Mouse (Mus musculus) neural tube, embryonic 14.5 days (tissue): ENCODE measurements around the gene Fcrla. TPM values are rescaled to one million over a fixed set of nuclear protein-coding genes. Genes with fewer than 3 reads are reported as not detected.

Source experiments
- ATAC-seq: fragments of 200-750 bp; cut with Nextera tagmentation; 2 replicates; pipeline ENCODE4 v1.8.0; 2017; ENCODE audit warnings: low read depth, mild to moderate bottlenecking, moderate TSS enrichment, moderate library complexity
- H3K27ac ChIP-seq: fragments of 300-500 bp; sonication (generic); 2 replicates; pipeline ENCODE4 v1.5.1; 2014; ENCODE audit warnings: low read depth, mild to moderate bottlenecking, control low read depth, low read length, moderate library complexity, mixed read lengths
- H3K27me3 ChIP-seq: fragments of 300-500 bp; sonication (generic); 2 replicates; pipeline ENCODE4 v1.6.1; 2014; ENCODE audit warnings: low read length; ENCODE audit not compliant: control insufficient read depth, insufficient read depth
- H3K36me3 ChIP-seq: fragments of 300-500 bp; sonication (generic); 2 replicates; pipeline ENCODE4 v1.6.1; 2014; ENCODE audit warnings: low read length, mixed read lengths; ENCODE audit not compliant: control insufficient read depth, insufficient read depth
- H3K4me1 ChIP-seq: fragments of 300-500 bp; sonication (generic); 2 replicates; pipeline ENCODE4 v1.6.1; 2014; ENCODE audit warnings: low read length; ENCODE audit not compliant: control insufficient read depth, insufficient read depth
- H3K4me2 ChIP-seq: fragments of 300-500 bp; sonication (generic); 2 replicates; pipeline ENCODE4 v1.6.1; 2014; ENCODE audit warnings: mild to moderate bottlenecking, low read depth, low read length, control low read depth
- H3K4me3 ChIP-seq: fragments of 300-500 bp; sonication (generic); 2 replicates; pipeline ENCODE4 v1.5.1; 2014; ENCODE audit warnings: low read depth, low read length, control low read depth, mixed read lengths
- H3K9ac ChIP-seq: fragments of 300-500 bp; sonication (generic); replicated peaks from 2 replicates; pipeline ENCODE4 v1.6.1; 2014; ENCODE audit warnings: low read depth, mild to moderate bottlenecking, control low read depth, low read length, mixed read lengths
- H3K9me3 ChIP-seq: fragments of 300-500 bp; sonication (generic); 2 replicates; pipeline ENCODE4 v1.6.1; 2016; ENCODE audit warnings: low read length; ENCODE audit not compliant: control insufficient read depth
- WGBS: fragments of 180-500 bp; shearing (Covaris S2); extraction: QIAGEN DNeasy Blood & Tissue Kit; methylation state at CpG from one replicate; pipeline ENCODE4 v1.1.7; 2014; 5-methylcytosine and 5-hydroxymethylcytosine counted together
- polyA plus RNA-seq: library from polyadenylated mRNA; unstranded; fragments of >200 nt; fragmentation: Nextera tagmentation; extraction: Ambion mirVana; gene quantifications from 2 replicates; pipeline ENCODE4 v1.2.1, GENCODE M21; 2014

Fcrla gene
- polyA plus RNA-seq, 1 experiment from 2014 or later = not detected

GRCm38 (mm10) chr1:170900799-170901467 lies 26.4 kb downstream of the Fcrla start:
- H3K4me2 ChIP-seq = no peak overlapping the region
- 38% methylated on average over 10 of the region's 10 CpGs for WGBS
- ATAC-seq = peak; percentile 72; the same call in 1 of the 2 replicates

GRCm38 (mm10) chr1:170898413-170899075 lies 28.8 kb downstream of the Fcrla start:
- Histone ChIP-seq H3K27me3 (no peaks in the 10 kb centered on the region), H3K27ac (no peak overlapping the region), H3K4me3 (no peak overlapping the region), H3K4me2 (no peak overlapping the region), H3K4me1 (no peaks in the 10 kb centered on the region), H3K9me3 (no peaks in the 10 kb centered on the region), H3K9ac (no peak overlapping the region), H3K36me3 (no peaks in the 10 kb centered on the region)
- no peak for ATAC-seq
- 79% methylated on average over 16 of the region's 16 CpGs for WGBS

More at GRCm38 (mm10) chr1:170900799-170901467, 26.4 kb downstream of the Fcrla start:
- no peak overlapping the region for H3K9ac ChIP-seq
- H3K36me3 ChIP-seq = no peaks in the 10 kb centered on the region
- H3K9me3 ChIP-seq = no peaks in the 10 kb centered on the region
- H3K27ac ChIP-seq = no peak overlapping the region
- H3K4me3 ChIP-seq = no peak overlapping the region
- no peaks in the 10 kb centered on the region for H3K27me3 ChIP-seq
- H3K4me1 ChIP-seq = no peaks in the 10 kb centered on the region

- Histone ChIP-seq H3K36me3 (no peaks in the 10 kb centered on the region), H3K4me3 (no peak overlapping the region), H3K9me3 (no peaks in the 10 kb centered on the region), H3K27me3 (no peaks in the 10 kb centered on the region), H3K9ac (no peak overlapping the region), H3K4me2 (no peak overlapping the region), H3K4me1 (no peaks in the 10 kb centered on the region), H3K27ac (no peak overlapping the region)
- ATAC-seq = no peak
- 87% methylated on average over 5 of the region's 5 CpGs for WGBS
These were observed 30.6 kb downstream of the Fcrla start for GRCm38 (mm10) chr1:170896651-170897281.

DNA sequence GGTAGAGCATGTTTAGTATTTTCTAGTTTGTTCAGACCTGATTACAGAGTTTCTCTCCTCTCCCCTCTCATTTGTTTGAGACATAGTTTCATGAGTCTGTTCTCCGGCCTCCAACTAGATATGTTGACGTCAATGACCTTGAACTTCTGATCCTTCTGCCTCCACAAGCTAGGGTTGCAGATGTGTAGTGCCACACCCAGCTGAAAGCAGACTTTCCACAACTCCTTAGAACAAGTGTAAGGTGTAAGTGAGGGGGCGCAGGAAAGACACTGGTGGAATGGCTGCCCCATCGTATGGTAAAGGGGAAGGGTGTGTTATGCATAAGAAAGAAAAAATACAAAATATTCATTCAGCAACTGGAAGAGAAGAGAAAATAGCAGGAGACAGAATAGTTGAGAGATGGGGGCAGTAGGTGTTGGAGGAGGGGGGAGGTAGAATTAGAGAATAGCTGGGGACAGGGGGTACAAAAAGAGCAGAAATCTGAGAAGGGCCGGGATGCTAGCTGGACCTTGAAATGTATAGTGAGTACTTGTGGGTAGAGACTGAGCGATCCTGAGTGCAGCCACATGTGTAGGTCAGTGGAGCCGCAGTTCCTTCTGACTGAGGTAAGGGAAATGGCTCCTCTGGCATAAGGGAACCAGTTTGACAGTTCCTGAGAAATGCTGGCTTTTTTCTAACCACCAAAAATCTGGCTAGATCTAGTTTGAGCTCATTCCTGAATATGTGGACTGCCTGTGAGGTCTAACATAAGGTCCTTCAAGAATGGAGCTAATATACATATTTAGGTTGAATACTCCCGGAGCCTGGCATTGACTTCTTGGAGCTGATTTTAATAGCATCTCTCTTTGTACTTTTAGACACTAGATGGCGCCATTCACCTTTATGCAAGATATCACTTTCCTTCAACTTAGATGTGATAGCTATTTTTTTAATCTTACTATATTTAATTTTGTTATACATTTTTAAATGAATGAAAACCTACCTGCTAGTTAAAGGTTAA lies 32.5 kb downstream of the Fcrla start:
- Histone ChIP-seq H3K4me3 (no peak overlapping the region), H3K27me3 (no peaks in the 10 kb centered on the region), H3K4me1 (no peaks in the 10 kb centered on the region), H3K27ac (no peak overlapping the region), H3K9ac (no peak overlapping the region), H3K9me3 (no peaks in the 10 kb centered on the region), H3K36me3 (no peaks in the 10 kb centered on the region), H3K4me2 (no peak overlapping the region)
- ATAC-seq = no peak
- 68% methylated on average over 9 of the region's 9 CpGs for WGBS

GRCm38 (mm10) chr1:170892279-170892678 lies 35.1 kb downstream of the Fcrla start:
- no peak overlapping the region for H3K9ac ChIP-seq
- no peak overlapping the region for H3K27ac ChIP-seq
- H3K4me3 ChIP-seq = no peak overlapping the region
- ATAC-seq = no peak
- 60% methylated on average over 1 of the region's 1 CpGs for WGBS
- H3K27me3 ChIP-seq = no peaks in the 10 kb centered on the region
- no peak overlapping the region for H3K4me2 ChIP-seq
- no peaks in the 10 kb centered on the region for H3K9me3 ChIP-seq
- H3K4me1 ChIP-seq = no peaks in the 10 kb centered on the region
- H3K36me3 ChIP-seq = no peaks in the 10 kb centered on the region

- Histone ChIP-seq H3K4me3 (no peak overlapping the region), H3K27me3 (no peaks in the 10 kb centered on the region), H3K27ac (no peak overlapping the region), H3K4me2 (no peak overlapping the region), H3K36me3 (no peaks in the 10 kb centered on the region), H3K9me3 (no peaks in the 10 kb centered on the region), H3K4me1 (no peaks in the 10 kb centered on the region), H3K9ac (no peak overlapping the region)
- WGBS = 83% methylated on average over 2 of the region's 2 CpGs
- no peak for ATAC-seq
These were observed 35.7 kb downstream of the Fcrla start for GRCm38 (mm10) chr1:170891646-170892045.

- no peak overlapping the region for H3K4me3 ChIP-seq
- H3K27me3 ChIP-seq = no peaks in the 10 kb centered on the region
- no peak overlapping the region for H3K4me2 ChIP-seq
- WGBS = 70% methylated on average over 4 of the region's 4 CpGs
- H3K4me1 ChIP-seq = peaks cover 3% of the 10 kb centered on the region; the same call in 1 of the 2 replicates
- ATAC-seq = no peak
- H3K27ac ChIP-seq = no peak overlapping the region
- no peaks in the 10 kb centered on the region for H3K36me3 ChIP-seq
- H3K9ac ChIP-seq = no peak overlapping the region
- H3K9me3 ChIP-seq = no peaks in the 10 kb centered on the region
These were observed 38.1 kb downstream of the Fcrla start for GRCm38 (mm10) chr1:170889310-170889709.

- Histone ChIP-seq H3K4me3 (no peak overlapping the region), H3K9ac (no peak overlapping the region), H3K4me2 (no peak overlapping the region), H3K9me3 (no peaks in the 10 kb centered on the region), H3K27ac (no peak overlapping the region), H3K36me3 (no peaks in the 10 kb centered on the region), H3K4me1 (peaks cover 7% of the 10 kb centered on the region; the same call in 1 of the 2 replicates), H3K27me3 (no peaks in the 10 kb centered on the region)
- 42% methylated on average over 6 of the region's 6 CpGs for WGBS
- peak; percentile 16; the same call in 1 of the 2 replicates for ATAC-seq
These were observed 41.3 kb downstream of the Fcrla start for GRCm38 (mm10) chr1:170886044-170886458.
